Mouse (Mus musculus) forebrain, embryonic 11.5 days (tissue): ENCODE results near the gene Stx11. TPM values are rescaled to one million over a fixed set of nuclear protein-coding genes. Genes with fewer than 3 reads are reported as not detected.

Source experiments
- ATAC-seq: fragments of 200-750 bp; cut with Nextera tagmentation; replicated peaks from 2 replicates; pipeline ENCODE4 v1.8.0; 2017; ENCODE audit warnings: moderate TSS enrichment; ENCODE audit not compliant: low FRiP score
- DNase-seq: peaks from one replicate; pipeline ENCODE4 v3.0.0-alpha.2; 2017; ENCODE audit warnings: low spot score
- H3K27ac ChIP-seq: fragments of 300-500 bp; sonication (generic); 2 replicates; pipeline ENCODE4 v1.5.1; 2014; ENCODE audit warnings: low read depth, low read length
- H3K27me3 ChIP-seq: fragments of 300-500 bp; sonication (generic); 2 replicates; pipeline ENCODE4 v1.6.1; 2014; ENCODE audit warnings: mild to moderate bottlenecking, low read length, mixed read lengths; ENCODE audit not compliant: control insufficient read depth, insufficient read depth
- H3K36me3 ChIP-seq: fragments of 300-500 bp; sonication (generic); 2 replicates; pipeline ENCODE4 v1.6.1; 2014; ENCODE audit warnings: mild to moderate bottlenecking, low read length, moderate library complexity, mixed read lengths; ENCODE audit not compliant: control insufficient read depth, insufficient read depth
- H3K4me1 ChIP-seq: fragments of 300-500 bp; sonication (generic); replicated peaks from 2 replicates; pipeline ENCODE4 v1.6.1; 2014; ENCODE audit warnings: low read length, mixed read lengths; ENCODE audit not compliant: control insufficient read depth, insufficient read depth
- H3K4me2 ChIP-seq: fragments of 300-500 bp; sonication (generic); 2 replicates; pipeline ENCODE4 v1.6.1; 2014; ENCODE audit warnings: low read depth, mild to moderate bottlenecking, low read length, moderate library complexity, mixed read lengths; ENCODE audit not compliant: severe bottlenecking
- H3K4me3 ChIP-seq: fragments of 300-500 bp; sonication (generic); 2 replicates; pipeline ENCODE4 v1.5.1; 2014; ENCODE audit warnings: low read depth, low read length
- H3K9ac ChIP-seq: fragments of 300-500 bp; sonication (generic); 2 replicates; pipeline ENCODE4 v1.6.1; 2014; ENCODE audit warnings: low read length
- H3K9me3 ChIP-seq: fragments of 300-500 bp; sonication (generic); 2 replicates; pipeline ENCODE4 v1.6.1; 2016; ENCODE audit warnings: low read length, mixed read lengths; ENCODE audit not compliant: control insufficient read depth
- WGBS: fragments of 180-500 bp; shearing (Covaris S2); extraction: QIAGEN DNeasy Blood & Tissue Kit; methylation state at CpG from one replicate; pipeline ENCODE4 v1.1.7; 2014; 5-methylcytosine and 5-hydroxymethylcytosine counted together
- polyA plus RNA-seq: library from polyadenylated mRNA; unstranded; fragments of >200 nt; fragmentation: Nextera tagmentation; extraction: Ambion mirVana; gene quantifications from 2 replicates; pipeline ENCODE4 v1.2.1, GENCODE M21; 2014

The Stx11 gene
- polyA plus RNA-seq, result 1.9 and 2.1 TPM in 2 replicates

GRCm38 (mm10) chr10:12964151-12965075, at the start of gene Stx11:
TSS of gene Stx11 (minus strand) at chr10:12964298.
- no peaks in the 10 kb centered on the region for H3K36me3 ChIP-seq
- peak within 1 kb of the TSS; percentile 69 for H3K4me3 ChIP-seq
- peak within 1 kb of the TSS; percentile 88 for H3K4me2 ChIP-seq
- H3K4me1 ChIP-seq, result no peaks in the 10 kb centered on the region
- H3K9ac ChIP-seq, result peak within 1 kb of the TSS; percentile 63
- peak; percentile 85 for DNase-seq
- H3K27ac ChIP-seq, result no peak within 1 kb of the TSS
- 3% methylated on average over 56 of the region's 56 CpGs for WGBS
- ATAC-seq, result peak; percentile 93
- no peaks in the 10 kb centered on the region for H3K9me3 ChIP-seq
- no peaks in the 10 kb centered on the region; the same call in 1 of the 2 replicates for H3K27me3 ChIP-seq

- H3K27me3 ChIP-seq, result no peaks in the 10 kb centered on the region
- ATAC-seq, result peak; percentile 31
- peak overlapping the region; percentile 37; the same call in 1 of the 2 replicates for H3K27ac ChIP-seq
- peak overlapping the region; percentile 83 for H3K4me2 ChIP-seq
- 2% methylated on average over 29 of the region's 29 CpGs for WGBS
- H3K36me3 ChIP-seq, result no peaks in the 10 kb centered on the region
- no peak for DNase-seq
- H3K9me3 ChIP-seq, result no peaks in the 10 kb centered on the region
- peaks cover 9% of the 10 kb centered on the region; the same call in 1 of the 2 replicates for H3K4me1 ChIP-seq
- peak overlapping the region; percentile 77 for H3K9ac ChIP-seq
- peak overlapping the region; percentile 90 for H3K4me3 ChIP-seq
Observed at GRCm38 (mm10) chr10:13008737-13009121, 44.6 kb upstream of the Stx11 start.

GRCm38 (mm10) chr10:13007876-13008736, 44.0 kb upstream of the Stx11 start:
- peaks cover 9% of the 10 kb centered on the region; the same call in 1 of the 2 replicates for H3K4me1 ChIP-seq
- H3K4me3 ChIP-seq, result peak overlapping the region; percentile 90
- H3K9me3 ChIP-seq, result no peaks in the 10 kb centered on the region
- H3K9ac ChIP-seq, result peak overlapping the region; percentile 77
- WGBS, result 3% methylated on average over 52 of the region's 52 CpGs
- DNase-seq, result peak; percentile 94
- peak overlapping the region; percentile 37; the same call in 1 of the 2 replicates for H3K27ac ChIP-seq
- no peaks in the 10 kb centered on the region for H3K27me3 ChIP-seq
- ATAC-seq, result peak; percentile 99
- peak overlapping the region; percentile 83 for H3K4me2 ChIP-seq
- no peaks in the 10 kb centered on the region for H3K36me3 ChIP-seq

GRCm38 (mm10) chr10:13005043-13005442, 40.9 kb upstream of the Stx11 start, which contains the start of gene Sf3b5:
TSS of gene Sf3b5 (plus strand) at chr10:13005343.
- Histone ChIP-seq H3K4me1 (peaks cover 9% of the 10 kb centered on the region; the same call in 1 of the 2 replicates), H3K9me3 (no peaks in the 10 kb centered on the region), H3K4me2 (no peak within 1 kb of the TSS), H3K27ac (no peak within 1 kb of the TSS), H3K9ac (no peak within 1 kb of the TSS), H3K27me3 (no peaks in the 10 kb centered on the region), H3K4me3 (no peak within 1 kb of the TSS), H3K36me3 (no peaks in the 10 kb centered on the region)
- ATAC-seq, result no peak
- 92% methylated on average over 3 of the region's 3 CpGs for WGBS
- DNase-seq, result no peak

GRCm38 (mm10) chr10:12996736-12997477, 32.8 kb upstream of the Stx11 start:
- ATAC-seq, result peak; percentile 81
- Histone ChIP-seq H3K4me2 (no peak overlapping the region), H3K27me3 (no peaks in the 10 kb centered on the region), H3K4me3 (no peak overlapping the region), H3K36me3 (no peaks in the 10 kb centered on the region), H3K9me3 (no peaks in the 10 kb centered on the region), H3K4me1 (no peaks in the 10 kb centered on the region), H3K27ac (no peak overlapping the region), H3K9ac (no peak overlapping the region)
- DNase-seq, result peak; percentile 90
- 47% methylated on average over 17 of the region's 17 CpGs for WGBS

GRCm38 (mm10) chr10:12993411-12994039, 29.4 kb upstream of the Stx11 start:
- no peaks in the 10 kb centered on the region for H3K9me3 ChIP-seq
- WGBS, result 90% methylated on average over 25 of the region's 25 CpGs

GRCm38 (mm10) chr10:12991953-12992352, 27.9 kb upstream of the Stx11 start:
- ATAC-seq (no peak), DNase-seq (no peak)
- Histone ChIP-seq H3K36me3 (no peaks in the 10 kb centered on the region), H3K27me3 (no peaks in the 10 kb centered on the region), H3K27ac (no peak overlapping the region), H3K4me2 (no peak overlapping the region), H3K9me3 (no peaks in the 10 kb centered on the region), H3K4me3 (no peak overlapping the region), H3K4me1 (no peaks in the 10 kb centered on the region; the same call in 1 of the 2 replicates), H3K9ac (no peak overlapping the region)
- 86% methylated on average over 5 of the region's 5 CpGs for WGBS

More at GRCm38 (mm10) chr10:12993411-12994039, 29.4 kb upstream of the Stx11 start:
- Histone ChIP-seq H3K27ac (no peak overlapping the region), H3K4me3 (no peak overlapping the region), H3K4me2 (no peak overlapping the region), H3K36me3 (no peaks in the 10 kb centered on the region), H3K4me1 (no peaks in the 10 kb centered on the region), H3K9ac (no peak overlapping the region), H3K27me3 (no peaks in the 10 kb centered on the region)
- ATAC-seq (no peak), DNase-seq (no peak)
